Mouse (Mus musculus): ENCODE data around the gene Gm6583.

- no peak for TF ChIP-seq GATA1 (IDR thresholded peaks at IDR 0.05; ENCODE audit: low read length)
- no peak for TF ChIP-seq TAL1 (IDR thresholded peaks at IDR 0.05; ENCODE audit: low read length)
These were observed 43.5 kb upstream of the Gm6583 start for GRCm38 (mm10) chr5:112399284-112399683.
